Mouse (Mus musculus) cerebellum, postnatal 10 days (tissue): Measurements from ENCODE around the gene Aox1.
"Not testable (repeated sequence)": the region's sequence is repeated elsewhere in the genome, so short reads cannot be mapped to it uniquely, and the experiment has no call there.

Experiments used
- DNase-seq, 2 experiments: peaks; one replicate each; pipeline ENCODE4 v3.0.0; 2021; ENCODE audit warnings: mixed read lengths in 2 of 2

Gene Aox1

GRCm38 (mm10) chr1:58029636-58030117 is at the start of gene Aox1:
Gene Aox1 (plus strand): TSS chr1:58029931.
- peak; percentile 39 to 48 for DNase-seq

DNA sequence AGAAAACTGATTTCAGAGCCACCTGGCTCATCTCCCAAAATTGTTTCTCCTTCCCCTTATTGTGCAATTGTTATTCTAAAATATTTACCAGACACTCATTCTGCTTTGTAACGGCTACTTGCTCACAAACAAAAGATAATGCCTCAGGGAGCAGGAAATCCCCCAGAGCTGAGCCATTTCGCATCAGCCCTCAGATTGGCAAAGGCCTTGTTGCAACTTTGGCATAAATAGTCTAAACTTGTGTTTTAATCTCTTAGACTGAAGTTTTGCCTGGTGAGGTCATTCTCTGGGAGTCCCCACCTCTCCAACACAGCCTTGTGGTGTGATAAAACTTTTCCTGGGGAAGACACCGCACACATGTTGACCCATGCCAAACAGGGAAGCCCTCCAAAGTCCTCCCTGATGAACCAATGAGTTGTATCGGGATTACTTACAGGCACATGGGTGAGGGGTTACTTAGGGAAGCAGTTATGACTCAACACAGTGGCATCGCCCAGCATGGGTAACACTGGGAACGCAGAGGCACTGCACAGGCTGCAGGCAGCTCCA is 40.6 kb upstream of the Aox1 start:
- DNase-seq, result no peak

DNA sequence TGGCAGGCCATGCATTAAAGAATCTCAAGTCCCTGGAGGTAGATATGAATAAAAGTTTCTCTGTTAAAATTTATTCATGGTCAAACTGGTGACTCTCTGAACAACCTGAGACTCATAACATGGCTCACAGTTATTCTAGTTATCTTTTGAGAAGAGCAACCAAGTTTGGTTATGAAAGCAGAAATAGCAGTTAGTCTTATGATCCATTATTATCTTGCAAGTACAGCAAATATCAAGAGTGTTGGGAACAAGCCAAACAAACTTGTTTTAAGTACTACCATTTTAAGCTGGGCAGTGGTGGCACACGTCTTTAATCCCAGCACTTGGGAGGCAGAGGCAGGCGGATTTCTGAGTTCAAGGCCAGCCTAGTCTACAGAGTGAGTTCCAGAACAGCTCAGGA is 38.5 kb upstream of the Aox1 start:
- DNase-seq, result no peak

GRCm38 (mm10) chr1:57995432-57996132 is 34.1 kb upstream of the Aox1 start, which contains the start of gene Sgo2a:
Gene Sgo2a (plus strand): TSS chr1:57995971.
- peak; percentile 98 for DNase-seq

DNA sequence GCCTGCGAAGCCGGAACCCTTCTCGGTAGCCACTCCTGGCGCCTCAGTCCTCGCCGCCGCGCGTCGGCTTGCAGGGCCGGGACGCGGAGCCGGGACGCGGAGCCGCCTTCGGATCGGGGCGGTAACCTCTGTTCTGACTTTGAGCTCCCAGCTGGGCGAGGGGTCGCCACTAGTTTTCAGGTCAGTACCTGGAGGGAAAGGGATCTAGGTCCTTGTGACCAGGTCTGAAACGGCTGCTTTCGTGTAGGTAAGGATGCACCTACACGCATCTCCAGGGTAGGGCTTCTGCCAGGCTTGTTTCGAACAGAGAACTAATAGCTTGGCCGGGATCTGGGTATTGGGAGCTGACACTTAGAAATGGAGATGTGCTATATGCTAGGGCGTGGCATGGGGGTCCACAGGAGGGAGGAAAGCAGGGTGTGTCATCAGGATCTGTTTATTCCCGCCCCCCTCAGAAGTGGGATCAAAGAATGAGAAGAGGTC is 33.6 kb upstream of the Aox1 start:
- no peak for DNase-seq

DNA sequence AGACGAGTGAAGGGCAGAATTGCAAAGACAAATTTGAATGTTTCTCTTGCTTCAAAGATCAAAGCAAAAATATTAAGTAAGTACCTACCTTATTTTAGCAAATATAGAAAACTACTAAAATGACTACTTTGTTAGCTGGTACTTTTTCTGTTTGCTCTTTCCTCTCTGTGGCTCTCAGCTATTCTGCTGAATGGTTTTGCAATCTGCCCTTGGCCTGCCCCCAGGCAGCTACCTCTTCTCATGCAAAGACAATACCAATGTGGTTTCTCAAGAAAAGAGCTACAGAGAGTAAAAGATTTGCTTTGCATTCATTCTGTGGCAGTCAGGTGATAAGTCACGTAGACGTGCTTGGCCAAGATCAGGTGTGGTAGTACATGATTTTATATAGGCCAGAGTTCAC is 31.6 kb upstream of the Aox1 start:
- no peak for DNase-seq

DNA sequence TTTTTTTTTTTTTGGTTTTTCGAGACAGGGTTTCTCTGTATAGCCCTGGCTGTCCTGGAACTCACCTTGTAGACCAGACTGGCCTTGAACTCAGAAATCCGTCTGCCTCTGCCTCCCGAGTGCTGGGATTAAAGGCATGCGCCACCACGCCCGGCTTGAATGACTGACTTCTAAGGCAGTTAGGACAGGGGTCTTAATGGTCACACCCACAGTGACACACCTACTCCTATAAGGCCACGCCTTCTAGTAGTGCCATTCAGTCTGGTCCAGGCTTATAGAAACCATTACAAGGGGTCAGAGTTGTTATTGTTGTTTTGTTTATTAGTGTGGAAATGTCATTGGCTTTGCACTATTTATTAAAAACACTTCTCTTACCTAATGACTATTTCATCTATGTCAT is 23.3 kb upstream of the Aox1 start:
- DNase-seq, result not testable (repeated sequence)

- no peak for DNase-seq
Observed at GRCm38 (mm10) chr1:58018856-58019255, 10.9 kb upstream of the Aox1 start, which contains the start of gene Kctd18. Gene Kctd18 (minus strand): TSS chr1:58018956.

DNA sequence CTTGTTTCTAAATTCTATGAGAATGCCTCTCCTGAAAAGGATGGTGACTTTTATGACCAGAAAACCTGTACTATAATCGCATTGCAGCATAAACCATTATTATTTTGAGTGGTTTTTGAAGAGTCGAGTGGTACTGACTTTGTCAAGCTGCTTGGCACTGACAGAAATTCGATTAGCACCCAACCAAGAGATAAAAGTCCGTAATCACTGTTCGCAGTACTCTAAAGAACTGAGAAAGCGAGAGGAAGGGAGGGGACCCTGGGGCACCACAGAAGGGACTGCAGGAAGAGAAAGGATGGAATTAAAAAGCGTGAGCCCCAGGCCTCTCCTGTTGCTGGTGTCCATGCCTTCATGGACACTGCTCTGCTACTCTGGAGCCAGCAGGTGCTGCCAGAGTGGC is 2.0 kb upstream of the Aox1 start:
- DNase-seq, result no peak

GRCm38 (mm10) chr1:58030156-58030871 is 583 bp downstream of the Aox1 start:
- peak; percentile 59 to 79 for DNase-seq

- DNase-seq, result peak; percentile 71 to 73
Observed at GRCm38 (mm10) chr1:58031160-58031769, 1.5 kb downstream of the Aox1 start.

GRCm38 (mm10) chr1:58037306-58037705 is 7.6 kb downstream of the Aox1 start:
- DNase-seq, result not testable (repeated sequence)

- peak; percentile 50 to 57 for DNase-seq
Observed at GRCm38 (mm10) chr1:58045076-58045475, 15.3 kb downstream of the Aox1 start.

DNA sequence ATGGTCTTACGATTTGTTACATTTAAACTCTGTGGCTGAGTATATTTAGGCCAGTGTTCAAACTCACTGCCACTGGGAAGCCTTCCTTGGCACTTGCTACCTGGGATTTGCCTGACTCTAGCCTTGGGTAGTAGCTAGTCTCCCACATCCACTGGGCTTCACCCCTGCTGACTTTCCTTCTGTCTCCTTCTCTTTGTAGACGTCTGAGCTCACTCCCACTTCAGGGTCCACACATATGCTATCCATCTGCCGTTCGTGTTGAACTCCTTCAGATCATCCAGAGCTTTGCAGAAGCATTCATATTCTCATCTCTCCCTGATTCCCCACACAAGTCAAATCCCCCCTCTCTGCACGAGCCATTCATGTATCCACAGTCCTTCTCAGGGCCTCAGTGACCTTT is 15.8 kb downstream of the Aox1 start:
- peak; percentile 87 to 92 for DNase-seq

DNA sequence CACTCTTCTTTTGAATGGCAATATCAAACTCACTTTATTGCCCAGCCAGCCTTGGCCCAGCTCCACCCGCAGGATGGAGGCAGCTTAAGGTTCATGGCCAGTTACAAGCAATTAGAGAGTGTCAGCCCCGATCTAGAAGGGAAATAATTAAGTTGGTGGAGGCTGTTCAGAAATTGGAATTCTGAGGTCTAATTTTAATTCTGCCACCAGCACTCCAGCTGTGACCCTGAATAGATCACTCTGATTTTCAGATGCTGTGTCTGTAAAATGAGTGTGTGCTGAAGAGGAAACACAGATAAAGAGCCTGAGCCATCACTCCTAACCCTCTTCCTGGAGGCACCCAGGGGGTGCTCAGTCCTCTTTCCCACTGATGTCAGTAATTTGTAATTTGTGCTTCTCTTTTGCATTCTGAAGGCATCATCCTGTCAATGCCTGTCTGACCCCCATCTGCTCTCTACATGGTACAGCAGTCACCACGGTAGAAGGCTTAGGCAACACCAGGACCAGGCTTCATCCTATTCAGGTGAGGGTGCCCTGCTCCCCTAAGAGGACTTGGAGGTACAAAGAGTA is 17.1 kb downstream of the Aox1 start:
- DNase-seq, result peak; percentile 51 to 67

- no peak for DNase-seq
Observed at GRCm38 (mm10) chr1:58049126-58049525, 19.4 kb downstream of the Aox1 start.

DNA sequence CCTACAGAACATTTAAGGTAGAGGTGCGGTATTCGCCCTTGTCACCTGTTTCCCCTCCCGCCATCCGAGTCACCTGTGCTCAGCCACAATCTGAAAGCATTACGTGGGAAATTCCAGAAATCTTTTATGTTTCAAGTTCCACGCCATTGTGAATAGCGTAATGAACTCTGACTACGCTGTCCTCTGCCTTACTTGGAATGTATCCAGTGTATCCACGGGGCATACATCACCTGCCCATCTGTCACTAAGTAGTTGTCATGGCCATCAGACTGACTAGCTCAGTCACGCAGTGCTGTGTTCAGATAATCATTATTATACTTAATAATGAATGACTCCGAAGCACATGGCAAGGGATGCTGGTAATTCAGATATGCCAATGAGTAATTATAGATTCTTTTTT is 25.9 kb downstream of the Aox1 start:
- peak; percentile 72 to 78 for DNase-seq

DNA sequence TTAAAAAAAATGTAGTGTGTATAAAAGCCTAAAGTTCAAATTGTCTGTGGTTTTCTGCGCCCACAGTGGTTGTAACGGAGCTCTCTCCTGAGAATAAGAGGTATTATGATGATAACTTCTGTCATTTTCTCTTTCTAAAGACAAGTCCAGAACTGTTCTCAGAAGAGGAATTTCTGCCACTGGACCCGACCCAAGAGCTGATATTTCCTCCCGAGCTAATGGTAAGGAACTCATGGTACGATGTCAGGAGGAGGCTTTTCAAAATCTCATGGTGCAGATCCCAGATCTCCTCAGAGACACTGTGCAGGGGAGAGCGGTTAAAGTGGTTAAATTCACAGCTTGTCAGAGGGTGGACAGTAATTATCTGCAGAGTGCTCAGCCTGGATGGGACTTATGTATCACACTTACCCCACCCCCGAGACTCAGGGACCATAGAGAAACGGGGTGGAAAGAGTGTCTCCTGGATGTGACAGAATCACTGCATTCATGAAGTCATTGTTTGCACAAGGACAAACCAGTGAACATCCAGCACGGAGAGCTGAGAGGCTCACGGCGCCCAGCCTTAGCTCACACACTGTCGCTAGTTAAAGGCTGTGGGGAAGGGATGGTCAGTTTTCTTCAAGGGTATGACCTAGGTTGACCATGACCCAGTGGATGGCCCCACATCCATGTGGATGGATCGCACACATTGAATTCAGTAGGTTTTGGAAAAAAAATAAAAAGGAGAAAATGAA is 26.5 kb downstream of the Aox1 start:
- peak; percentile 27 to 36 for DNase-seq

GRCm38 (mm10) chr1:58056939-58057338 is 27.2 kb downstream of the Aox1 start:
- no peak for DNase-seq

- no peak for DNase-seq
Observed at GRCm38 (mm10) chr1:58058846-58059245, 29.1 kb downstream of the Aox1 start.

DNA sequence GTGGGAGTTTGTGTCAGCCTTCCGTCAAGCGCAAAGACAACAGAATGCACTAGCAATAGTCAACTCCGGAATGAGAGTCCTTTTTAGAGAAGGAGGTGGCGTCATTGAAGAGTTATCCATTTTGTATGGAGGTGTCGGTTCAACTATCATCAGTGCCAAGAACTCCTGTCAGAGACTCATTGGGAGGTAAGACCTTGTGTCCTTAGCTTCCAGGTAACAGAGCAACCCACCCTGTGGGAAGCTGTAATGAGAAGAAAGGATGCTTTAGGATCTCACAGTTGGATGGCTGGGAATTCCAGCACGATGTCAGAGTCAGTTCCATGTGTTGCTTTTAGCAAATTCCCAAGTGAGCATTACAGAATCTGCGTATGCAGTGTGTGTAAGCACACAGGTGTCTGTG is 32.4 kb downstream of the Aox1 start:
- DNase-seq, result no peak

DNA sequence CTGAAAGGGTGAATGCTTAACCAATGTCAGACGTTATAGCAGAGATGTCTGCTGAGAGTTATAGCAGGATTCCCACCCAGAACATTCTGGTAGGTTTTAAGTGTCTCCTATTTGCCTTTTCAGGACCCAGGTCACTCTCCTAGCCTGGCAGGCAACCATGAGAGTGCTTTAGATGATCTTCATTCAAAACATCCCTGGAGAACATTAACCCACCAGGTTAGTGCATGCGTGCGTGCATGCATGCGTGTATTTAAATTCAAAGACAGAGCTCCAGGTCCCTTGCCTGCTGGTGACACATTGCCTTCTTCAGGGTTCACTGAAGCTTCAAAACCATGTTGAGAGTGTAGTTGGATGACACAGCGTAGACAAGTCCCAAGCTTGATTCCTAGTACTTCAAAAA is 35.4 kb downstream of the Aox1 start:
- DNase-seq, result no peak
